Mouse (Mus musculus) erythroblast, embryonic 14.5 days (primary cell): ENCODE data around the gene Odf4.

Experiments
- GATA1 ChIP-seq: IDR thresholded peaks from 2 replicates; pipeline ENCODE4 v1.6.1; 2012; ENCODE audit warnings: low read length, inconsistent platforms, mixed read lengths
- TAL1 ChIP-seq: IDR thresholded peaks from 3 replicates; pipeline ENCODE4 v1.6.1; 2012; ENCODE audit warnings: low read length, inconsistent platforms, mixed read lengths

GRCm38 (mm10) chr11:68908846-68909503, 17.9 kb downstream of the Odf4 start:
- TF ChIP-seq TAL1: no peak
- no peak for TF ChIP-seq GATA1
